Mouse (Mus musculus) MN1 (cell line): Measurements from ENCODE around the gene Pkd1l3.
A peak's percentile ranks its signal among the peaks of the same experiment; 100 is the strongest.

Experiments
- DNase-seq: peaks from one replicate; pipeline ENCODE4 v3.0.0-alpha.2; 2016; ENCODE audit warnings: low spot score

Gene Pkd1l3

GRCm38 (mm10) chr8:109632498-109632897, 18.2 kb downstream of the Pkd1l3 start:
- no peak for DNase-seq

- DNase-seq = no peak
Measured at GRCm38 (mm10) chr8:109635146-109635545, 20.8 kb downstream of the Pkd1l3 start.

GRCm38 (mm10) chr8:109638851-109639250, 24.5 kb downstream of the Pkd1l3 start:
- DNase-seq = peak; percentile 70

- DNase-seq = no peak
Measured at GRCm38 (mm10) chr8:109640410-109640809, 26.1 kb downstream of the Pkd1l3 start.

- DNase-seq = no peak
Measured at GRCm38 (mm10) chr8:109641236-109641635, 26.9 kb downstream of the Pkd1l3 start.

DNA sequence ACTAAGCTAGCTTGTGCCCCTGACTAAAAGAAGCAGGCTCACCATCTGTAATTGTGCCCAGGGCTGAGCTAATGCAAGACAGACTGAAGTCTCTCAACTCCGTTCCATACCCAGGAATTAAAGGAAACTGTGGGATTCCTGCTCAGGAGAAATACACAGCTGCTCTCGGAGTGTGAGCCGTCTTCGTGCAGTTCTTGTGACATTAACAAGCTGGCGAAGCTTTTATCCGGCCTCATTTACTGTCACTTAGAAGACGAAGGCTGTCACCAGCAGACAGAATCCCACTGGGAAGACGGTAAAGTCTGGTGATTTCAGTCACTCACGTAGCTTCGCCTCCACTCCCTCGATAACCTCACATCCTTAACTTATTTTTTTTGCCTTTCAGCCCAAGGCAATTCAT, 33.0 kb downstream of the Pkd1l3 start:
- DNase-seq = no peak

- DNase-seq = no peak
Measured at GRCm38 (mm10) chr8:109648469-109648868, 34.2 kb downstream of the Pkd1l3 start.

- no peak for DNase-seq
Measured at GRCm38 (mm10) chr8:109650801-109651200, 36.5 kb downstream of the Pkd1l3 start.

- DNase-seq = no peak
Measured at GRCm38 (mm10) chr8:109656860-109657259, 42.5 kb downstream of the Pkd1l3 start.

GRCm38 (mm10) chr8:109662328-109662727, 48.0 kb downstream of the Pkd1l3 start:
- no peak for DNase-seq

DNA sequence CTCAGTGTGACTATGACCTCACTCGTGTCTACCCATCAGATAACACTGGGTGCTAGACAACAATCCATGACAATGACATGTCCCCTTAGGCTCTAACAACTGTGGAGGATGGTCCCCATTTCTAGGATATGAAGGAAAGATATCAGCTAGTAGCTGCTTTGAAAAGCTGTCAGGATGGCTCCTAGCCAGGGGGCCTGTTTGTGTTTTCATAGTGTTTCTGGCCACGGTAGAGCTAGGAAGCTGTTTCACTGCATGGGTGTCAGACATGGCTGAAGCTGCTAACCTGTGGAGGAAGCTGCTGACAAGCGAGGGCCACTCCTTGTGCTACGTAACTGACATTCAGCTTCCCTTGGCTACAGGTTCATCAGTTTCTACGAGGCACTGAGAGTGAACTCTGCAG, 52.3 kb downstream of the Pkd1l3 start:
- DNase-seq = no peak

- no peak for DNase-seq
Measured at GRCm38 (mm10) chr8:109672656-109673055, 58.3 kb downstream of the Pkd1l3 start.

- no peak for DNase-seq
Measured at GRCm38 (mm10) chr8:109673596-109673995, 59.3 kb downstream of the Pkd1l3 start.

DNA sequence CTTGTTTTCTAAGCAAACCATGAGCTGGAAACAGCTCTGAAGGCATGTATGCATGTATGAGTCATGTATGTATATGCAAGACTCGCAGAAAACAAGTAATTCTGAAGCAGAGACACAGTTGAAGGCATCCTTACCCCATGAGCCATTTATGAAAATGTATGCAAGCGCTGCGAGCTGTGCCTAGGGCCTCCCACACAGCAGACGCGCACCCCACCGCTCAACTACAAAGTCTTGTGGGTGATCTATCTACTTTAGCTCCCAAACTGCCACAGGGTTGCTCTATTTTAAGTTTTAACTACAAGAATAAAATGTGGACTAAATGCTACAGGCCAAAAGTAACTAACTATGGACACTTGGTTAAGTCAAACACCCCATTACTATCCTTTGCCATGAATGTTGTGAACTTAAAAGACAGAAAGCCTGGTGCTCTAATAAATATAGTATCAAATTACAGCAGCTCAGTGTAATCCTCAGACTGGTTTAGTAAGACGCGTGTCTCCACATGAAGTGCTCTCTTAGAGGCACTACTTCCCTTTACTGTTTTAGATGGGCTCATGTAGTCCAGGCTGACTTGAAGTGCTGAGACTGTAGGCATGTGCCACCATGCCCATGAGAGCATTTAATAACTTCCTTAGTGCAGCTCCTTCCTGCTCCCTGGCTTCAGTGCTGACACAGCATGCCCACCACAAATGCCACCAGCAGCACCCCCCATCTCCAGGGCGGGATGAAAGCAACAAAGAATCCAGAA, 61.8 kb downstream of the Pkd1l3 start:
- no peak for DNase-seq

GRCm38 (mm10) chr8:109681535-109681934, 67.2 kb downstream of the Pkd1l3 start:
- DNase-seq = no peak

DNA sequence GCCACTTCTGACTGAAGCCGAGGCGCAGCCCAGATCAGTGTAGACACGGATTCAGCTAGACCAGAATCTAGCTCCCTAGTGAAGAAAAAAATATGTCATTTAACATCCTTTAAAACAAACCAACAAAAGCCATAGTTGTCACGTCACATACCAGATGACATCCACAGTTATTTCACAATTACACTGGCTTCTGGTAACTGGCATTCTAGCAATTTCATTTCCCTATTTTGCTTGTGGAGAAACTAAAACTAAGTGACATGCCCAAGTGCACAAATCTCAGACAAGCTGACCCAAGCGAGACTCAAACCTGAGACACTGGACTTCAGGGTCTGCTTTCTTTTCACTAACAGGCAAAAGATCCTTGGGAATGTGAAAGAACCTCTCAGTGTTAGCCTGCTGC, 67.8 kb downstream of the Pkd1l3 start:
- no peak for DNase-seq

- DNase-seq = no peak
Measured at GRCm38 (mm10) chr8:109687248-109687647, 72.9 kb downstream of the Pkd1l3 start.

- DNase-seq = peak; percentile 49
Measured at GRCm38 (mm10) chr8:109691769-109692168, 77.5 kb downstream of the Pkd1l3 start.

GRCm38 (mm10) chr8:109692443-109693145, 78.3 kb downstream of the Pkd1l3 start:
- peak; percentile 71 for DNase-seq

- peak; percentile 100 for DNase-seq
Measured at GRCm38 (mm10) chr8:109693146-109693900, 79.0 kb downstream of the Pkd1l3 start, which contains the start of gene Ist1. Ist1 (minus strand) TSS chr8:109693260.

- DNase-seq = peak; percentile 56
Measured at GRCm38 (mm10) chr8:109694154-109694553, 79.8 kb downstream of the Pkd1l3 start.

DNA sequence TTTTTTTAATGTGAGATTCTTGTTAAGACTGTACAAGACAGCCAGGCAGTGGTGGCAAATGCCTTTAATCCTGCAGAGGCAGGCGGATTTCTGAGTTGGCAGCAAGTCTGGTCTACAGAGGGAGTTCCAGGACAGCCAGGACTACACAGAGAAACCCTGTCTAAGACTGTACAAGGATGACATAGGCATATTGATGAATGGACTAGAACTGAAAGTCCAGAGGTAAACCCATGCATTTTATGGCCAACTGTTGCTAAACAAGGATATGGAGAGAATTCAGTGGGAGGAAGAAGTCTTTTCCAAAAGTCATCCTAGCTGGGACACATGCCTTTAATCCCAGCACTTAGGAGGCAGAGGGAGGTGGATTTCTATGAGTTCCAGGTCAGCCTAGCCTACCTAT, 83.4 kb downstream of the Pkd1l3 start:
- no peak for DNase-seq

DNA sequence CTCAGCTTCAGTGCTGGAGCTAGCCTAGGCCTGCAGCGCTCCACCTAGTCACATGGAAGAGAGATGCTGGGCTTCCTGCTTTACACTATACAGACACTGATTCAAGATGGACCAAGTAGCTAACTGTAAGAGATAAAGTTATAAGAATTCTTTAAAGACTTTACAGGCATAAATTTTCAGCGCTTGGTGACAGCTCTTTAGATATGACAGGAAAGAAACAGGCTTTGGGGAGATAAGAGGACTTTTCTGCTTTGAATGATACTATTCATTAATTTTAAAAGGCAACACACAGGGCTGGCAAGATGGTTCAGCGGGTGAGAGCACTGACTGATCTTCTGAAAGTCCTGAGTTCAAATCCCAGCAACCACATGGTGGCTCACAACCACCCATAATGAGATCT, 84.2 kb downstream of the Pkd1l3 start:
- no peak for DNase-seq
